Mouse (Mus musculus) forebrain, embryonic 11.5 days (tissue): ENCODE results near the gene Olfr975. TPM values are rescaled to one million over a fixed set of nuclear protein-coding genes. Genes with fewer than 3 reads are reported as not detected.

Experiments
- ATAC-seq: fragments of 200-750 bp; cut with Nextera tagmentation; replicated peaks from 2 replicates; pipeline ENCODE4 v1.8.0; 2017; ENCODE audit warnings: moderate TSS enrichment; ENCODE audit not compliant: low FRiP score
- DNase-seq: peaks from one replicate; pipeline ENCODE4 v3.0.0-alpha.2; 2017; ENCODE audit warnings: low spot score
- H3K27ac ChIP-seq: fragments of 300-500 bp; sonication (generic); 2 replicates; pipeline ENCODE4 v1.5.1; 2014; ENCODE audit warnings: low read depth, low read length
- H3K27me3 ChIP-seq: fragments of 300-500 bp; sonication (generic); 2 replicates; pipeline ENCODE4 v1.6.1; 2014; ENCODE audit warnings: mild to moderate bottlenecking, low read length, mixed read lengths; ENCODE audit not compliant: control insufficient read depth, insufficient read depth
- H3K36me3 ChIP-seq: fragments of 300-500 bp; sonication (generic); 2 replicates; pipeline ENCODE4 v1.6.1; 2014; ENCODE audit warnings: mild to moderate bottlenecking, low read length, moderate library complexity, mixed read lengths; ENCODE audit not compliant: control insufficient read depth, insufficient read depth
- H3K4me1 ChIP-seq: fragments of 300-500 bp; sonication (generic); replicated peaks from 2 replicates; pipeline ENCODE4 v1.6.1; 2014; ENCODE audit warnings: low read length, mixed read lengths; ENCODE audit not compliant: control insufficient read depth, insufficient read depth
- H3K4me2 ChIP-seq: fragments of 300-500 bp; sonication (generic); 2 replicates; pipeline ENCODE4 v1.6.1; 2014; ENCODE audit warnings: low read depth, mild to moderate bottlenecking, low read length, moderate library complexity, mixed read lengths; ENCODE audit not compliant: severe bottlenecking
- H3K4me3 ChIP-seq: fragments of 300-500 bp; sonication (generic); 2 replicates; pipeline ENCODE4 v1.5.1; 2014; ENCODE audit warnings: low read depth, low read length
- H3K9ac ChIP-seq: fragments of 300-500 bp; sonication (generic); 2 replicates; pipeline ENCODE4 v1.6.1; 2014; ENCODE audit warnings: low read length
- H3K9me3 ChIP-seq: fragments of 300-500 bp; sonication (generic); 2 replicates; pipeline ENCODE4 v1.6.1; 2016; ENCODE audit warnings: low read length, mixed read lengths; ENCODE audit not compliant: control insufficient read depth
- WGBS: fragments of 180-500 bp; shearing (Covaris S2); extraction: QIAGEN DNeasy Blood & Tissue Kit; methylation state at CpG from one replicate; pipeline ENCODE4 v1.1.7; 2014; 5-methylcytosine and 5-hydroxymethylcytosine counted together
- polyA plus RNA-seq: library from polyadenylated mRNA; unstranded; fragments of >200 nt; fragmentation: Nextera tagmentation; extraction: Ambion mirVana; gene quantifications from 2 replicates; pipeline ENCODE4 v1.2.1, GENCODE M21; 2014

Gene Olfr975
- polyA plus RNA-seq, 1 experiment from 2014 or later = not detected

DNA sequence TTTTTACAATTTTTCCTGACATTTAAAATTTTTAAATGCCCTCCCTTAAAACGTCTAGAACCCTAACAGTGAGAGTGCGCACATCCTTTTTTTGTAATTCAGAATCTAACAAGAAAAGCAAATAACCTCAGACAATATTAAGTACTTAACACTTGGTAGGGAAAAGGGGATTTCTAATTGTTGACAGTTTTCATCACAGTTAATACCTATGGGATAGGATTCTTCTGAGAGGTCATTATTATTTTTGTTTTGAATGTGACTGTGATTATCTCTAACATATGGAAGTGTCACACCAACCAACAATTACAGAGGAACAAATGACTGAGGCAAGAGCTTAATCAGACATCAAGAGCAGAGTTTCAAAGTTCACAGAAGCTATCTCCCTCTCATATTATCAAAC is 44.8 kb downstream of the Olfr975 start, which contains the start of gene Olfr229:
Olfr229 (plus strand) TSS at position 301 of the 400 bp plus-strand sequence.
- Histone ChIP-seq H3K27me3 (no peaks in the 10 kb centered on the region), H3K9ac (no peak within 1 kb of the TSS), H3K4me1 (no peaks in the 10 kb centered on the region), H3K4me2 (no peak within 1 kb of the TSS), H3K36me3 (no peaks in the 10 kb centered on the region), H3K9me3 (no peaks in the 10 kb centered on the region), H3K27ac (no peak within 1 kb of the TSS), H3K4me3 (no peak within 1 kb of the TSS)
- ATAC-seq (no peak), DNase-seq (no peak)
- 74% methylated on average over 2 of the region's 2 CpGs for WGBS

DNA sequence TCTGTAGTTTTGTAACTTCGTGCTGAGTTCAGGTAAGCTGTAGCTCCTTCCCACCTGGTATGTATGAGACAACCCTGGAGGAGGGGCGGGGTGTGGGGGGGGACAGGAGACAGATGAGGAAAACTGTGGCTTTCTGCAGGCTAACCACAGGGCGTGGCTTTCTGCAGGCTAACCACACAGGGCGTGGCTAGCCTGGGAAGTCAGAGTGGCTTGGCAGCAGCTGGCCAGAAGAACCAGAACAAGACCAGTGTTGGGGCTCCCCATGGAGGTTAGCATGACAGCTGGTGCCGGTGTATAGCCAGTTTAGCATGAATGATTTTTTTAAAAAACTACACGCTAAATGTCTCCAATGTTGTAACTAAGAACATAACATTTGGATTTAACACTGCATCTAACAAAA is 46.7 kb downstream of the Olfr975 start:
- DNase-seq = no peak
- no peaks in the 10 kb centered on the region for H3K4me1 ChIP-seq
- 81% methylated on average over 6 of the region's 6 CpGs for WGBS
- no peaks in the 10 kb centered on the region for H3K27me3 ChIP-seq
- no peak for ATAC-seq
- no peak overlapping the region for H3K4me3 ChIP-seq
- H3K9ac ChIP-seq = no peak overlapping the region
- no peaks in the 10 kb centered on the region for H3K9me3 ChIP-seq
- H3K4me2 ChIP-seq = no peak overlapping the region
- H3K36me3 ChIP-seq = no peaks in the 10 kb centered on the region
- H3K27ac ChIP-seq = no peak overlapping the region

Other genes starting within 250 kb of the Olfr975 start
- gene Olfr149, start 244.9 kb downstream of the Olfr975 start, polyA plus RNA-seq = not detected in 2 replicates
- not detected in 2 replicates for gene Olfr965, start 240.7 kb downstream of the Olfr975 start, polyA plus RNA-seq
- gene Olfr150, start 221.1 kb downstream of the Olfr975 start, polyA plus RNA-seq = not detected in 2 replicates
- not detected in 2 replicates for gene Olfr967, start 205.8 kb downstream of the Olfr975 start, polyA plus RNA-seq
- gene Olfr968, start 168.8 kb downstream of the Olfr975 start, polyA plus RNA-seq = not detected in 2 replicates
- gene Olfr969, start 161.1 kb downstream of the Olfr975 start, polyA plus RNA-seq = not detected in 2 replicates
- gene Olfr970, start 143.2 kb downstream of the Olfr975 start, polyA plus RNA-seq = not detected in 2 replicates
- not detected in 2 replicates for gene Olfr971, start 115.2 kb downstream of the Olfr975 start, polyA plus RNA-seq
- gene Olfr972, start 85.6 kb downstream of the Olfr975 start, polyA plus RNA-seq = not detected in 2 replicates
- not detected in 2 replicates for gene Olfr229, start 44.7 kb downstream of the Olfr975 start, polyA plus RNA-seq
- not detected in 2 replicates for gene Olfr974, start 14.5 kb downstream of the Olfr975 start, polyA plus RNA-seq
- not detected in 2 replicates for gene Olfr976, start 9.1 kb upstream of the Olfr975 start, polyA plus RNA-seq
- not detected in 2 replicates for gene Olfr978, start 40.1 kb upstream of the Olfr975 start, polyA plus RNA-seq
- gene Olfr979, start 51.4 kb upstream of the Olfr975 start, polyA plus RNA-seq = not detected in 2 replicates
- gene Olfr980, start 57.5 kb upstream of the Olfr975 start, polyA plus RNA-seq = not detected in 2 replicates
- not detected in 2 replicates for gene Olfr981, start 69.4 kb upstream of the Olfr975 start, polyA plus RNA-seq
- gene Olfr982, start 121.8 kb upstream of the Olfr975 start, polyA plus RNA-seq = not detected in 2 replicates
- gene Olfr983, start 141.5 kb upstream of the Olfr975 start, polyA plus RNA-seq = not detected in 2 replicates
- gene Olfr984, start 162.2 kb upstream of the Olfr975 start, polyA plus RNA-seq = not detected in 2 replicates
- gene Olfr985, start 178.1 kb upstream of the Olfr975 start, polyA plus RNA-seq = not detected in 2 replicates
- gene Tmem225, start 196.1 kb upstream of the Olfr975 start, polyA plus RNA-seq = not detected in 2 replicates
- not detected in 2 replicates for gene Olfr986, start 228.9 kb upstream of the Olfr975 start, polyA plus RNA-seq
- 8.1 and 9.0 TPM in 2 replicates for gene Zfp202, start 240.3 kb upstream of the Olfr975 start, polyA plus RNA-seq